Mouse (Mus musculus): ENCODE results near the gene Ccn1.

Gene Ccn1

DNA sequence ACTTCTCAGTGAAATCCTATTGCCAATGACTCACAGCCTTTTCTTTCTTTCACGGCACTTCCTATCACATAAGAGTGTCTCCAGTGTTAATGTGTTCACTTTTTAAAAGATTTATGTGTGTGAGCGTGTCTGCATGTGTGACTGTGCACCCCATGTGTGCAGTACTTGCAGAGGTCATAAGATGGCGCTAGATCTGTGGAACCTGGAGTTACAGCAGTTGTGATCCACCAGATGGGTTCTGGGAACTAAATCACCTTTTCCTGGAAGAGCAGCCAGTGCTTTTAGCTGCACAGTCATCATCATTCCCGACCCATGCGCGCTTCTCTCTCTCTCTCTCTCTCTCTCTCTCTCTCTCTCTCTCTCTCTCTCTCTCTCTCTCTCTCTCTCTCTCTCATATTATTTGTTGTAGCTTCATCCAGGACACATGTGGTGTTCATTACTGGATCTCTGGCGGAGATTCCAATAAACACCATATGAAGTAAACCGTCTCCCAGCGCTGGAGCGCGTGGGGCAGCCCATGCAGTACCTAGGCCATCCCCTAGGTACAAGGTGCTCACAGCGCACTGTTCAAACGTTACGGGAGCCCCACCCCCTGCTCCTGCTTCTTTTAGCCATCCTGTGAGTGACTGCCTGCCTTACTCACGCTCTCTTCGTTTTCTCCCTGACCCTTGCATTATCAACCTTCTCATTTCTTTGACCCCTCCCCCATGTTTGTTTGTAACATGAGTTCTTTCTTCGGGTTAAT lies 30.0 kb downstream of the Ccn1 start:
- DNase-seq: no peak

DNA sequence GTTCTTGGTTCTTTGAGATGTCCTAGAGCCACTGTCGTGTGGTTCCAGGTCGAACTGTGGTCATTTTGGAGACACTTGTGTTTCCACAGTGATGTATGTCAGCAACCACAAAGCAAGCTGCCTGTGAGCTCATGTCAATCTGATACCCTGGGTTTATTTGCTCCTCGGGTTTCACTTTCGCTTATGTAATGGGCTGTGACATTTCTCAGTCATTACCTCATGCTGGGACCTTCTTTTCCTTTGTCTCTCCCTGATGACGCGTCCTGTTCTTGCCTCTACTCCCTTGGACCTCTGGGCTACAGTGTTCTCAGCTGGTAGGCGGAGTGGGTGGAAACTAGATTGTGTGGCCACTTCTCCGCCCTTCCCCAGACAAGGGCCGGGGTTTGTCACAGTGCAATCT lies 31.5 kb downstream of the Ccn1 start:
- DNase-seq: no peak

DNA sequence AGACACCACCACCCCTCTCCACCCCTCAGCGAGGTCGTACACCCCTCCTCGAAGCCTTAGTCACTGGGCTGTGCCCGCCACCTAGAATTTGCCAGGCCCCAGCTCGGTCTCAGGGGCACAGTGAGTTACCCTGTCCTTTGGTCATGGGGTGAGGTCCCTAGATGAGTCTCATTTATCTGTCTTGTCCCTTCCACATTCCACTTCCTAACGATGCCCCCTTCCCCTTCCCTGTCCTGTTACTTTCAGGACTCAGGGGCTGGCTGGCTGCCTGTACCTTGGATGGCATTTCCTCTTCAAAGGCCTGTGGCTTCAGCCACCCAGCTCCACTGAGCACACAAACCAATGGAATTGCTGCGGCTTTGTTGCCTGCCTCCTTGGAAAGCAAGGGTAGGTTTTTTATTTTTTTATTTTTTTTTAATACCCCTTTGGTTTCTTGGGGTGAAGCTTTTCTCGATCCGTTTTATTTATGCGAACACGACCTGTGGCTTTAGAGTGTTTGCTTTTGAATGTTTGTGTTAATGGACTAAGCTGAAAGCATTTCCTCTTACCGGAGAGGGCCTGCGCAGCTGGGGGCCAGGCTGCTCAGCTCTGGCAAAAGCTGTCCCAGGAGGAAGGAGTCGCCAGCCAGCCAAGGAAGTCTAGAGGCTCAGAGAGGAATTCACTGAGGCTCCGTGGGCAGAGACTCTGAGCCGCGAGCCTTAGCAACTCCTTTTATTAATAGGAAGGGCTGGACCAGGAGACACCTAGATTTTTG lies 35.2 kb downstream of the Ccn1 start:
- DNase-seq: no peak

DNA sequence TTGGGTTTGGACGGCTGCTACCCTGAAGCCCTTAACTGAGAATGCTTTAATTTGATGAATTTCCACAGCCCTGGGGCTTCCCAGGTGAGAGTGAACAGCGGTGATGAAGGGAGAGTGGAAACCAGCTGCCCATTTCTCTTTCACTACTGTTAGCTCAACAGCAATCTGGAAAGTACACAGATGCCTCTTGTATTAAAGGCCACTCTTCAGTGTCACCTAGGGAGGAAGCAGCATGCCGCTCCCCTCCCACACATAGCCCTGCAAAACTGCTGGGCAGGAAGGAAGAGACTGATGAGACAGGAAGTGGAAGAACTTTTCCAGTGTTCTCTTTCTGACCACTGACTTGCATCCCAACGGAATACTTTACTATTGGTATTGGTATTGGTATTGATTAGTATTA lies 36.5 kb downstream of the Ccn1 start:
- no peak for DNase-seq

DNA sequence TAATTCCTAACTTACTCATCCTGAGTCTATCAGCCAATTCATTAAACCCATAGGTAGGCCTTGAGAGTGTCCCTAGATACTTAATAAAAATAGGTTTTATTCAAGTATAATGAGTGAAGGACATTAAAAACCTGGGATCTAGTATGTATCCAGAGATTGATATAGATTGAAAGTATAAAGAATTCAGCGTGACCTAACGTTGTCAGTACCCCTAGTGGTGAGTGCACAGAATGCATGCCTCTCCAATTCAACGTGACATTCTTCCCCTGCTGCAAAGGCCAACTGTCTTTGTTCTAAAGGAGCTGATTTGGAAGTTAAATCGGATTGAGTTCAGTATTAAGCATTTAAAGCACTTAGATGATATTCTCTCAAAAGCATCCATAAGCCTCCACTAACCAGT lies 37.1 kb downstream of the Ccn1 start:
- DNase-seq: no peak

DNA sequence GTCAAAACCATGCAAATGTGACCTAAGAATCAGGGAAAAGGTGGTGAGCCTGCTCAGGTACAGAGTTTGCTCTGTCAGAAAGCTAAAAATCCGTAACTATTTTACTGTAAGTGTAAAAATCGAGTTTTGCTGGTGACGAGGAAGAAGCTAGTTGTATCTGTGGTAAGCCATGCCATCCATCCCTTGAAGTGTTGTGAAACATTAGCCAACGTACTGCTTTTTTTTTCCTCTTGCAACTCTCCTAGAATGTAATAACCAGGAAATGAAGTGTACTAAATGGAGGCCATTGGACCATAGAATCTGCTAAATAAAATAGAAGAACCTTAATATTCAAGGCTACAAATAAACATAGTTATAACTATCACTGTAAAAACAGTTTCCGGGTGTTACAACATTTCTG lies 41.5 kb downstream of the Ccn1 start:
- DNase-seq: no peak

DNA sequence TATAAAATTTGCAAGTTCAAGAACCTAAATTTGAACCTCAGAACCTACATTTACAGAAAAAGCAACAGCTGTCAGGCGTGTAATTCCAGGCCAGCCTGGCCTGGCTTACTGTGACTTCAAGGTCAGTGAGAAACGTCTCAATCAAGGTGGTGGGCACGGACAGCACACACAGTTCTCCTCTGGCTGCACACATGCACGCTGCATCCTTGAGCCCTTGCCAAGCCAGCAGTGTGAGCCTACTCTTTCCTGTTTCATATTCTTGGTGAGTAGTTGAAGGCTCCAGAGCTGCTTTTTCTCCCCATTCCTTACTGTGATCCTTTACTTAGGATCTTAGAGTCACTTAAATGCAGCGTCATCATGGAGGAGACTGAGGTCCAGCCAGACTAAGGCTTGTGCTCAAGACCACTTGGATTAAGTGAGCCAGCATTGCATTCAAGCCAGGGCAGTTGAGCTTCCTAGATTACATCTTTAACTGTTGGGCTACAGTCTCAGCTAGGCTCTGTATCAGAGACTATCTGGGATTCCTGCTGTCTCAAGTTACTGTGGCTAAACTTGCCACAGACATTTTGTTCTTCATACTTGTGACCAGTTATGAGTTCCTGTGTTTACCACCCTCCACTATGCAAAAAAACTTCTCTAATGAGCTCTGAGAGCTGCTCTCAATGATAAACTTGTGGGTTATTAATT lies 44.2 kb downstream of the Ccn1 start:
- no peak for DNase-seq

DNA sequence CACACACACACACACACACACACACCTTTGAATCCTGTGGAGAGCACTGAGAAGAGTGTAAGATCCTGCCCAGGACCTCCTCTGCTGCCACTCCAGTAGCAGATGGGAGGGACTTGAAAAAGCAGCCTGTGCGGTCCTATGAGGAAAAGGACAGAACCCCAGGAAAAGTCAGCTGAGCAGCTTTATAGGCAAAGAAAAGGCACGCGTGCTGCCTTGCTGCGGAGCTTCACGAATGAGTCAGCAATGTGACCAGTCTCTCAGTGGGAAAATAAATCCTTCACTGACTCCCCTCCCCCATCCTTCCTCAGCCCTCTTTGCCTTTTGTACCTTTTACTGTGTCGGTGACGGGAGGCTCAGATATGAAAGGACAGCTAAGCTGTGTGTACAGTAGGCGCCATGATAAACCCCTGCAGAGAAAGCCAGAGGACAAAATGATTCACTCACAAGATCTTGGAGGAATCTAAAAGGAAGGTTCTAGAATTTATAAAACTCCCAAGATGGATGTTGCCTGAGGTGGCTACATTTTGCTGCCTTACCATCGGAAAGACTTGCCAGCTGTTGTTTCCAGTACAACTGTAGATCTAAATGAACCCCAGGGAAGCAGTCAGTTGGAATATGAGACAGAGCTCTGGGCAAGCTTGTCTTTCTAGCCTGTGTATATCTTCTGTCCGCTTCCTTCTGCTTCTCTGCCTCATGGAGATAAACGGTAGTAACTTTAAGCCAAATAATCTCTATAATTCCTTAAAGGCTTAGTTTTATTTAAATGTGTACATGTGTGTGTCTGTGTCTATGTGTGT lies 47.2 kb downstream of the Ccn1 start:
- no peak for DNase-seq

DNA sequence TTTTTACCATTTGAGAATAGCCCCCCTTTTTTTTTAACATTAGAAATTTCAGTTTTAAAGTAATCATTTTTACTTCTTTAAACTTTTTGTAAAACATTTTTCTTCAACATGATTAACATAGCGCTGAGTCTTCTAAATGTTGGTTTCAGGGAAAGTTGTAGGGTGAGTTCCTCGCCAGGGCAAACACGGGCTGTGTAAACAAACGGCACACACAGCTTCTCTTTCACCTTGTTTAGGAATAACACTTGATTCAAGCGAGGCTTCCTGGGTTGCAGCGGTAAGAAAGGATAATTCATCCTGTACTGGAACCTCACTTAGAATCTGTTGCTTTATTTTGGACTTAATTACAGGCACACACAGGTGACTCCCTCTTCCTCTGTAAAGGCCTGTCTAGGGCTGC lies 48.4 kb downstream of the Ccn1 start:
- DNase-seq: no peak

DNA sequence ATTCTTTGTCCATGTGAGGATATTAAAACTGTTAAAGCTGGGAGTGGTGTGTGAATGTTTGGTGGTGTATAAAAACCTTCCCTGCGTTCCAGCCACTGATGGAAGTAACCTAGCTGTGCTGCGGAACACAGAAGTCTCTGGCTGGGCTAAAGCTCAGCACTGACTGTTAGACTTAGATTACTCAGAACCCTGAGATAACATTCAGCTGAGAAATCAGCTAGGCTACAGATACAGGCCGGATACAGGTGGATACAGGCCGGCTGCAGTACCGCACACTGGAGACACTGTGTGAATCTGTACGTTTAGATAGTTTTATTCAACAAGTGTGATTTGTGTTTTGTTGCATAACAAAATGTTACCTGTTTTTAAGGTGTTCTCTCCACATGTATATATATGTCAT lies 49.0 kb downstream of the Ccn1 start:
- no peak for DNase-seq

DNA sequence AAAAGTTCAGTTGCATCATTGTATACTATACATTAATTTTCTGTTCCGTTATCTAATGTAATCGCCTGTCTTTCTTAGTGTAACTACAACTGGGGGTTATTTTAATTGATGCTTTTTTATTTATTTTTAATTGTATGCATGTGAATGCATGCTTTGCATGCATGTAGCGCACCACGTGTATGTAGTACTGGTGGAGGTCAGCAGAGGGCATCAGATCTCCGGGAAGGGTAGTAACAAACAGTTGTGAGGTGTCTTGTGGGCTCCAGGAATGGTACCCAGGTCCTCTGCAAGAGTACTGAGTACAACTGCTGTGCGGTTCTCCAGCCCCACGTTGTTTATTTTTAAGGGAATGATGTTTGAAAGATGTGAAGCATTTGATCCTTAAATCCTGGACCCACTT lies 50.7 kb downstream of the Ccn1 start:
- DNase-seq: no peak

All from cerebellum, adult 18-20 months (tissue).